Mouse (Mus musculus) testis, adult 2 months (tissue): ENCODE measurements at regions not wholly inside any gene's neighbourhood (a gene's known extent, or its start where the extent isn't known, plus 50 kb on each side); places are given as distances from the start of the nearest gene placed in this dataset.

Experiments
- CTCF ChIP-seq: fragments of 200-500 bp; IDR thresholded peaks from 2 replicates; pipeline ENCODE4 v1.5.1; 2012; ENCODE audit warnings: low read depth, mild to moderate bottlenecking, inconsistent platforms, low read length, moderate library complexity; ENCODE audit not compliant: control insufficient read depth, insufficient read depth, insufficient replicate concordance
- POLR2A ChIP-seq: fragments of 200-500 bp; IDR thresholded peaks from 2 replicates; pipeline ENCODE4 v1.6.1; 2012; ENCODE audit warnings: low read depth, mild to moderate bottlenecking, inconsistent platforms, low read length, moderate library complexity; ENCODE audit not compliant: control insufficient read depth

- TF ChIP-seq POLR2A (no peak), CTCF (no peak)
Observed at GRCm38 (mm10) chr12:70655900-70656544, 169.3 kb upstream of the Frmd6 start.
